Mouse (Mus musculus): ENCODE data around the gene B4galt1.

The B4galt1 gene
- long read RNA-seq, experiment 1, transcript B4galt1-201 (6 exons, 3,983 nt): major isoform, 7 of 72 reads
- long read RNA-seq, experiment 1, partial matches to known transcripts: 4 of 72 reads
- long read RNA-seq, experiment 1, other reads (novel, unspliced or antisense): 61 of 72 reads
- long read RNA-seq, experiment 2, transcript B4galt1-201 (6 exons, 3,983 nt): major isoform, 7 of 27 reads
- long read RNA-seq, experiment 2, partial matches to known transcripts: 4 of 27 reads
- long read RNA-seq, experiment 2, other reads (novel, unspliced or antisense): 16 of 27 reads

GRCm38 (mm10) chr4:40853565-40854386 is at the start of gene B4galt1:
Gene B4galt1, minus strand, starts transcription at chr4:40854005.
- intact Hi-C loops (cut with DNase I): loop anchor here (5.0 kb wide), 1 partner anchor 76 kb away; no protein-coding TSS in a partner anchor

GRCm38 (mm10) chr4:40900612-40901011 is 46.8 kb upstream of the B4galt1 start:
- intact Hi-C loops (cut with DNase I): no loop called here

GRCm38 (mm10) chr4:40900071-40900470 is 46.3 kb upstream of the B4galt1 start:
- intact Hi-C loops (cut with DNase I): no loop called here

GRCm38 (mm10) chr4:40899264-40899663 is 45.5 kb upstream of the B4galt1 start:
- intact Hi-C loops (cut with DNase I): loop anchor here (5.0 kb wide), 1 partner anchor 37 kb away; no protein-coding TSS in a partner anchor

GRCm38 (mm10) chr4:40898476-40899044 is 44.8 kb upstream of the B4galt1 start:
- intact Hi-C loops (cut with DNase I): loop anchor here (5.0 kb wide), 1 partner anchor 36 kb away; no protein-coding TSS in a partner anchor

- intact Hi-C loops (cut with DNase I): loop anchor here (5.0 kb wide), 1 partner anchor 33 kb away; no protein-coding TSS in a partner anchor
Measured at GRCm38 (mm10) chr4:40895646-40896045, 41.8 kb upstream of the B4galt1 start.

GRCm38 (mm10) chr4:40895118-40895517 is 41.3 kb upstream of the B4galt1 start:
- intact Hi-C loops (cut with DNase I): loop anchor here (5.0 kb wide), 1 partner anchor 33 kb away; no protein-coding TSS in a partner anchor

GRCm38 (mm10) chr4:40891206-40891605 is 37.4 kb upstream of the B4galt1 start:
- intact Hi-C loops (cut with DNase I): no loop called here

- intact Hi-C loops (cut with DNase I): no loop called here
Measured at GRCm38 (mm10) chr4:40889983-40890382, 36.2 kb upstream of the B4galt1 start.

- intact Hi-C loops (cut with DNase I): no loop called here
Measured at GRCm38 (mm10) chr4:40889252-40889651, 35.4 kb upstream of the B4galt1 start.

- intact Hi-C loops (cut with DNase I): no loop called here
Measured at GRCm38 (mm10) chr4:40888839-40889238, 35.0 kb upstream of the B4galt1 start.

- intact Hi-C loops (cut with DNase I): no loop called here
Measured at GRCm38 (mm10) chr4:40885883-40886282, 32.1 kb upstream of the B4galt1 start.

- intact Hi-C loops (cut with DNase I): no loop called here
Measured at GRCm38 (mm10) chr4:40885166-40885525, 31.3 kb upstream of the B4galt1 start.

GRCm38 (mm10) chr4:40884282-40885165 is 30.7 kb upstream of the B4galt1 start:
- intact Hi-C loops (cut with DNase I): no loop called here

- intact Hi-C loops (cut with DNase I): no loop called here
Measured at GRCm38 (mm10) chr4:40883200-40883599, 29.4 kb upstream of the B4galt1 start.

- intact Hi-C loops (cut with DNase I): no loop called here
Measured at GRCm38 (mm10) chr4:40877528-40877927, 23.7 kb upstream of the B4galt1 start.

- intact Hi-C loops (cut with DNase I): no loop called here
Measured at GRCm38 (mm10) chr4:40876814-40877371, 23.1 kb upstream of the B4galt1 start.

- intact Hi-C loops (cut with DNase I): no loop called here
Measured at GRCm38 (mm10) chr4:40875842-40876241, 22.0 kb upstream of the B4galt1 start.

GRCm38 (mm10) chr4:40874794-40875552 is 21.2 kb upstream of the B4galt1 start:
- intact Hi-C loops (cut with DNase I): no loop called here

- intact Hi-C loops (cut with DNase I): no loop called here
Measured at GRCm38 (mm10) chr4:40874151-40874600, 20.4 kb upstream of the B4galt1 start.

All from adrenal gland (tissue).